Mouse (Mus musculus): ENCODE results near the gene Kctd12b. TPM values are rescaled to one million over a fixed set of nuclear protein-coding genes. Genes with fewer than 3 reads are reported as not detected.
A peak's percentile ranks its signal among the peaks of the same experiment; 100 is the strongest.
"Not testable (repeated sequence)": the region's sequence is repeated elsewhere in the genome, so short reads cannot be mapped to it uniquely, and the experiment has no call there.

Gene Kctd12b
- 1 to 10 TPM; 5.2 to 8.5 (median 7.1) TPM for total RNA-seq (2022)

- DNase-seq (ENCODE audit: low spot score), result peak; percentile 42
Observed at GRCm38 (mm10) chrX:153695782-153696395, at the start of gene Kctd12b. TSS of gene Kctd12b (minus strand) at chrX:153696391.

- DNase-seq (ENCODE audit: low spot score), result no peak
Observed at GRCm38 (mm10) chrX:153742493-153742892, 46.3 kb upstream of the Kctd12b start.

- DNase-seq (ENCODE audit: low spot score), result peak; percentile 3
Observed at GRCm38 (mm10) chrX:153735697-153736096, 39.5 kb upstream of the Kctd12b start.

DNA sequence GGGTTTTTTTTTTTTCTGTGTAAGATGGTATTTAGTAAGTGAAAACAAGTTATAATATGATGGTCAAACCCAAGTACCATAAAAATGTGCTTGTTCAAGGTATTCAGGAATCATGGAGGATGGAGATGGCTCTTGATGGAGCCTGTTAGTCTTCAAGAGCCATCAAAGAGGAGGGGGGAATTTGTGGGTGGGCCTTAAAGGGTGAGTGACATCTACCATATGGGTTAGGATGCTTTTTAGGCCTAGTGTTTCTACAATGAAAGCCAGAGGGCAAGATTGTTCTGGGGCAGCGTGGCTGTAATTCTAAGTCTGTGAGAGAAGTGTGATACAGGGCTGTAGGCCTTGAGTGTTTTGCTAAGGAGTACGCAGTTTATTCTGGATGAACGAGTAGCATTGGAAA, 28.2 kb upstream of the Kctd12b start:
- no peak for DNase-seq (ENCODE audit: low spot score)

GRCm38 (mm10) chrX:153723110-153723916, 27.1 kb upstream of the Kctd12b start, which contains the start of gene Nbdy:
TSS of gene Nbdy (plus strand) at chrX:153723590.
- peak; percentile 53 for DNase-seq (ENCODE audit: low spot score)

DNA sequence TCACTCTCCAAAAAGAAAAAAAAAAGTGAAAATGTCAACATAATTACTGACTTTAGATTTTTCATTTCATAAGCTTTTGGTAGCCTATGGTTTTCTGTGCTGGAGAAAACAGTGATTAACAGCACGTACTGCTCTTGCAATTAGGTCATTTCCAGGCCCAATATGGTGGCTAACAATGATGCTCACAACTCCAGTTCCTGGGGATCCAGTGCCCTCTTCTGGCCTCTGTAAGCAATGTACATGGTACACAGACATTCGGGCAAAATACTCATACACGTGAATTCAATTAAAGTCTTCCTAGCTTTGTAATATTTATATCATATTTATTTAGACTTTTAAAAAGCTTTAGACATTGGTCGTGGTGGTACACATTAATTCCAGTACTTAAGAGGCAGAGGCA, 23.4 kb upstream of the Kctd12b start:
- no peak for DNase-seq (ENCODE audit: low spot score)

DNA sequence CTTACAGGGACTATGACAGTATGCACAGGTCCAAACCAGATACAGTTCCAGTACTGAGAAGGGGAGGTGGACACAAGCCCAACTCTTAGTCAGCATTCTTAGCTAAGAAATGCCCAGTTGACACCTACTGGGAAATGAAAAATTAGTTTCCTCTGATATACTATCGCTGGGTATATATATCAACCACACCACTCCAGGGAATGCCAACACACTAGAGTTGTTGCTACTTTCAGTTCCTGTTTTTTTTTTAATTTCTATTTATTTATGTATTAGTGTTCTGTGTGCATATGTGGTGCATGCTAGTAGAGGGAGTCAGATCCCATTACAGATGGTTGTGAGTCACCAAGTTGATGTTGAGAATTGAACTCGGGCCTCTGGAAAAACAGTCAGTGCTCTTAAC, 20.5 kb upstream of the Kctd12b start:
- no peak for DNase-seq (ENCODE audit: low spot score)

DNA sequence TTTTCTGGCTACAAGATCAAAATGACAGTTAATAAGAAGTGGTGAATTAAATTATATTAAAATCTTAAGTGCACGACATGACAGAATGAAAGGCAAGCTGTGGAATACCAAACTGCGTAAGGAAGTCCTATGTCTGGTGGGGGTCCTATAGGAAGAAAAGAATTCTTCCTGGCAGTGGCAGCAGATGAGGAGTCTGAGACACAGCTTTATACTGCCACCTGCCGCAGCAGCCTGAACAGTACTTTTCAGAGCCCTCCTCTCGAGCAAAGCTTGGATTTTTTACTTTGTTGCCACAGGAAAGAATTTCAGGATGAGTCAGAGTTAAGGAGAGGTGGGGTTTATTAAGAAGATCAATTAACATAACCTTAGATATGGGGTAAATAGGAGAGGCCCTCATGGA, 11.5 kb upstream of the Kctd12b start:
- no peak for DNase-seq (ENCODE audit: low spot score)

DNA sequence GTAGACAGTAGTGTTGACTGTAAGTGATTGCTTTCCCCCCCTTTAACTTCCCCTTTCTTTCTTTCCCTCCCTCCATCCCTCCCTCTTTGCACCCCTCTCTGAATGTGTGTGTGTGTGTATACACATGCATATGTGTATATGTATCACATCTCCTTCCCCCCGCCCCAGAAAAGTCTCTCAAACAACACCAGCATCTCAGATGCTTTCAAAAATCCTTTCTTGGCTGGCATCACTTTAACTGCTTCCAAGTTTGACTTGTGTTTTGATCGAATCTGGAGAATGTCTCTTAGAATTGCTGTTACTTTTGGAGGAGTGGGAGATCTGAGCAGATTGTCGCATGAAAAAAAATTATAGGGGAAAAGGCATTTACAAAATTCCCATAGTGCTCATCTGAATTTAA, 4.3 kb upstream of the Kctd12b start:
- no peak for DNase-seq (ENCODE audit: low spot score)

GRCm38 (mm10) chrX:153668233-153668632, 28.0 kb downstream of the Kctd12b start:
- DNase-seq (ENCODE audit: low spot score), result not testable (repeated sequence)

GRCm38 (mm10) chrX:153664903-153665302, 31.3 kb downstream of the Kctd12b start:
- DNase-seq (ENCODE audit: low spot score), result no peak

- DNase-seq (ENCODE audit: low spot score), result no peak
Observed at GRCm38 (mm10) chrX:153656949-153657348, 39.2 kb downstream of the Kctd12b start.

GRCm38 (mm10) chrX:153640615-153641014, 55.6 kb downstream of the Kctd12b start:
- DNase-seq (ENCODE audit: low spot score), result no peak

DNA sequence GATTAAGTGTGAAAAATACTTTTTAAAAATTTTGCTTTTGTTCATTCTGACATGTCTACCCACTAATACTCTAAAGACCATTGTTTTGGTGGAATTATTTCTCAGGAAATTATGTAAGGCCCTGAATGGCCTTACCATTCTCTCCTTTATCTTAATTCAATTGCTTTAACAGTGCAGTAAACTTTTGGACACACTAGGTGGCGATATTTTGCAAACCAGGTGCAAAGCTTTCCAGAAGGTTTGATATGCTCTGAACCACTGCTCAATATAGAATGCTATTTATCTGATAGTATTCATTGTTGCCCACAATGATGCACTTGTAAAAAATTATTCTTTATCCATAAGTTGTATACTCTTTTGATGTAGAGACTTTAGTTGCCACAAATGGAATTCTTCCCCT, 59.9 kb downstream of the Kctd12b start:
- DNase-seq (ENCODE audit: low spot score), result peak; percentile 29

Other genes with a start within 250 kb of the Kctd12b start
- 10 to 100 TPM; 23.6 to 31.5 (median 27.0) TPM for gene Ubqln2, start 198.2 kb downstream of the Kctd12b start, total RNA-seq (2022)
- gene Cypt3, start 137.8 kb downstream of the Kctd12b start, total RNA-seq (2022), result not detected
- 10 to 100 TPM; 18.4 to 33.8 (median 24.7) TPM for gene Nbdy, start 27.2 kb upstream of the Kctd12b start, total RNA-seq (2022)
- not detected for gene Spin2c, start 135.8 kb upstream of the Kctd12b start, total RNA-seq (2022)